Mouse (Mus musculus): ENCODE results near the gene Dcun1d4. TPM values are rescaled to one million over a fixed set of nuclear protein-coding genes. Genes with fewer than 3 reads are reported as not detected.

The Dcun1d4 gene
- polyA plus RNA-seq, 1 experiment: 32.9 TPM

- TF ChIP-seq POLR2A (IDR thresholded peaks at IDR 0.05; ENCODE audit: insufficient read depth, low read length) (no peak), EP300 (IDR thresholded peaks at IDR 0.05; ENCODE audit: insufficient read depth, low read depth, low read length) (no peak), CTCF (IDR thresholded peaks at IDR 0.05; ENCODE audit: low read depth, low read length) (no peak)
- H3K9ac ChIP-seq (ENCODE audit: low read depth, poor library complexity, severe bottlenecking): peak overlapping the region; percentile 91
- peak overlapping the region; percentile 97 for H3K4me3 ChIP-seq (ENCODE audit: low read depth, low read length)
- H3K27me3 ChIP-seq (ENCODE audit: control insufficient read depth, insufficient read depth, low read length, poor library complexity, severe bottlenecking): no peaks in the 10 kb centered on the region
- peak overlapping the region; percentile 61 for H3K27ac ChIP-seq (ENCODE audit: insufficient read depth, low read length)
- H3K4me1 ChIP-seq (ENCODE audit: control insufficient read depth, insufficient read depth, low read length): no peaks in the 10 kb centered on the region
- no peaks in the 10 kb centered on the region for H3K9me3 ChIP-seq (replicated peaks; ENCODE audit: control insufficient read depth, insufficient read depth, low read length, poor library complexity, severe bottlenecking)
- H3K36me3 ChIP-seq (ENCODE audit: control insufficient read depth, insufficient read depth, low read length, poor library complexity, severe bottlenecking): no peaks in the 10 kb centered on the region
Measured at GRCm38 (mm10) chr5:73491837-73492720, 11.3 kb downstream of the Dcun1d4 start.

GRCm38 (mm10) chr5:73497401-73497800, 16.6 kb downstream of the Dcun1d4 start:
- H3K36me3 ChIP-seq (ENCODE audit: control insufficient read depth, insufficient read depth, low read length, poor library complexity, severe bottlenecking): no peaks in the 10 kb centered on the region

GRCm38 (mm10) chr5:73498559-73498958, 17.8 kb downstream of the Dcun1d4 start:
- no peak overlapping the region for H3K9ac ChIP-seq (ENCODE audit: low read depth, poor library complexity, severe bottlenecking)
- no peaks in the 10 kb centered on the region for H3K36me3 ChIP-seq (ENCODE audit: control insufficient read depth, insufficient read depth, low read length, poor library complexity, severe bottlenecking)
- TF ChIP-seq CTCF (IDR thresholded peaks at IDR 0.05; ENCODE audit: low read depth, low read length): no peak
- TF ChIP-seq EP300 (IDR thresholded peaks at IDR 0.05; ENCODE audit: insufficient read depth, low read depth, low read length): no peak
- no peak for TF ChIP-seq POLR2A (IDR thresholded peaks at IDR 0.05; ENCODE audit: insufficient read depth, low read length)
- H3K27me3 ChIP-seq (ENCODE audit: control insufficient read depth, insufficient read depth, low read length, poor library complexity, severe bottlenecking): no peaks in the 10 kb centered on the region
- H3K4me3 ChIP-seq (ENCODE audit: low read depth, low read length): no peak overlapping the region
- no peaks in the 10 kb centered on the region for H3K9me3 ChIP-seq (replicated peaks; ENCODE audit: control insufficient read depth, insufficient read depth, low read length, poor library complexity, severe bottlenecking)
- no peak overlapping the region for H3K27ac ChIP-seq (ENCODE audit: insufficient read depth, low read length)
- no peaks in the 10 kb centered on the region for H3K4me1 ChIP-seq (ENCODE audit: control insufficient read depth, insufficient read depth, low read length)

More at GRCm38 (mm10) chr5:73497401-73497800, 16.6 kb downstream of the Dcun1d4 start:
- Histone ChIP-seq H3K9ac (ENCODE audit: low read depth, poor library complexity, severe bottlenecking) (no peak overlapping the region), H3K4me1 (ENCODE audit: control insufficient read depth, insufficient read depth, low read length) (no peaks in the 10 kb centered on the region), H3K27ac (ENCODE audit: insufficient read depth, low read length) (no peak overlapping the region), H3K9me3 (replicated peaks; ENCODE audit: control insufficient read depth, insufficient read depth, low read length, poor library complexity, severe bottlenecking) (no peaks in the 10 kb centered on the region), H3K4me3 (ENCODE audit: low read depth, low read length) (no peak overlapping the region), H3K27me3 (ENCODE audit: control insufficient read depth, insufficient read depth, low read length, poor library complexity, severe bottlenecking) (no peaks in the 10 kb centered on the region)
- TF ChIP-seq EP300 (IDR thresholded peaks at IDR 0.05; ENCODE audit: insufficient read depth, low read depth, low read length): no peak
- no peak for TF ChIP-seq CTCF (IDR thresholded peaks at IDR 0.05; ENCODE audit: low read depth, low read length)
- TF ChIP-seq POLR2A (IDR thresholded peaks at IDR 0.05; ENCODE audit: insufficient read depth, low read length): no peak

GRCm38 (mm10) chr5:73500867-73501440, 20.2 kb downstream of the Dcun1d4 start:
- no peak overlapping the region for H3K27ac ChIP-seq (ENCODE audit: insufficient read depth, low read length)
- no peak overlapping the region for H3K4me3 ChIP-seq (ENCODE audit: low read depth, low read length)
- TF ChIP-seq POLR2A (IDR thresholded peaks at IDR 0.05; ENCODE audit: insufficient read depth, low read length) (no peak), CTCF (IDR thresholded peaks at IDR 0.05; ENCODE audit: low read depth, low read length) (no peak), EP300 (IDR thresholded peaks at IDR 0.05; ENCODE audit: insufficient read depth, low read depth, low read length) (no peak)
- no peaks in the 10 kb centered on the region for H3K4me1 ChIP-seq (ENCODE audit: control insufficient read depth, insufficient read depth, low read length)
- no peaks in the 10 kb centered on the region for H3K27me3 ChIP-seq (ENCODE audit: control insufficient read depth, insufficient read depth, low read length, poor library complexity, severe bottlenecking)
- H3K36me3 ChIP-seq (ENCODE audit: control insufficient read depth, insufficient read depth, low read length, poor library complexity, severe bottlenecking): no peaks in the 10 kb centered on the region
- H3K9ac ChIP-seq (ENCODE audit: low read depth, poor library complexity, severe bottlenecking): no peak overlapping the region
- no peaks in the 10 kb centered on the region for H3K9me3 ChIP-seq (replicated peaks; ENCODE audit: control insufficient read depth, insufficient read depth, low read length, poor library complexity, severe bottlenecking)

GRCm38 (mm10) chr5:73502422-73502821, 21.6 kb downstream of the Dcun1d4 start:
- Histone ChIP-seq H3K4me1 (ENCODE audit: control insufficient read depth, insufficient read depth, low read length) (no peaks in the 10 kb centered on the region), H3K27me3 (ENCODE audit: control insufficient read depth, insufficient read depth, low read length, poor library complexity, severe bottlenecking) (no peaks in the 10 kb centered on the region), H3K4me3 (ENCODE audit: low read depth, low read length) (peak overlapping the region; percentile 60), H3K9me3 (replicated peaks; ENCODE audit: control insufficient read depth, insufficient read depth, low read length, poor library complexity, severe bottlenecking) (no peaks in the 10 kb centered on the region), H3K27ac (ENCODE audit: insufficient read depth, low read length) (no peak overlapping the region), H3K36me3 (ENCODE audit: control insufficient read depth, insufficient read depth, low read length, poor library complexity, severe bottlenecking) (no peaks in the 10 kb centered on the region), H3K9ac (ENCODE audit: low read depth, poor library complexity, severe bottlenecking) (peak overlapping the region; percentile 24; the same call in 1 of the 2 replicates)
- TF ChIP-seq CTCF (IDR thresholded peaks at IDR 0.05; ENCODE audit: low read depth, low read length) (no peak), EP300 (IDR thresholded peaks at IDR 0.05; ENCODE audit: insufficient read depth, low read depth, low read length) (peak; percentile 70; the same call in 1 of the 2 replicates), POLR2A (IDR thresholded peaks at IDR 0.05; ENCODE audit: insufficient read depth, low read length) (no peak)

All from ES-Bruce4 (cell line).